Mouse (Mus musculus): ENCODE results near the gene Lrrc47. TPM values are rescaled to one million over a fixed set of nuclear protein-coding genes. Genes with fewer than 3 reads are reported as not detected.

Gene Lrrc47
- total RNA-seq, 2 experiments from 2014 or later, result 30.7 to 49.4 TPM

Other genes with a start within 250 kb of the Lrrc47 start
- 58.6 and 78.0 TPM in 2 replicates for gene A430005L14Rik, start 54.5 kb upstream of the Lrrc47 start, total RNA-seq (2014; fragmentation: Nextera tagmentation)
- gene A430005L14Rik, start 54.5 kb upstream of the Lrrc47 start, total RNA-seq (2017), result 45.1 and 62.6 TPM in 2 replicates
- 6.4 and 9.5 TPM in 2 replicates for gene Dffb, start 36.6 kb upstream of the Lrrc47 start, total RNA-seq (2014; fragmentation: Nextera tagmentation)
- gene Dffb, start 36.6 kb upstream of the Lrrc47 start, total RNA-seq (2017), result 11.8 and 15.0 TPM in 2 replicates
- 10.6 and 18.1 TPM in 2 replicates for gene Cep104, start 36.5 kb upstream of the Lrrc47 start, total RNA-seq (2014; fragmentation: Nextera tagmentation)
- 6.0 and 8.4 TPM in 2 replicates for gene Cep104, start 36.5 kb upstream of the Lrrc47 start, total RNA-seq (2017)
- gene Smim1, start 14.5 kb downstream of the Lrrc47 start, total RNA-seq (2014; fragmentation: Nextera tagmentation), result 119 and 177 TPM in 2 replicates
- gene Smim1, start 14.5 kb downstream of the Lrrc47 start, total RNA-seq (2017), result 34.2 and 58.4 TPM in 2 replicates
- not detected in 2 replicates for gene Ccdc27, start 30.9 kb downstream of the Lrrc47 start, total RNA-seq (2014; fragmentation: Nextera tagmentation)
- not detected in 2 replicates for gene Ccdc27, start 30.9 kb downstream of the Lrrc47 start, total RNA-seq (2017)
- not detected in 2 replicates for gene Trp73, start 128.5 kb downstream of the Lrrc47 start, total RNA-seq (2014; fragmentation: Nextera tagmentation)
- not detected in 2 replicates for gene Trp73, start 128.5 kb downstream of the Lrrc47 start, total RNA-seq (2017)
- 23.3 and 29.7 TPM in 2 replicates for gene Wrap73, start 130.6 kb downstream of the Lrrc47 start, total RNA-seq (2014; fragmentation: Nextera tagmentation)
- 8.9 and 10.9 TPM in 2 replicates for gene Wrap73, start 130.6 kb downstream of the Lrrc47 start, total RNA-seq (2017)
- 67.6 and 82.8 TPM in 2 replicates for gene Tprgl, start 148.9 kb downstream of the Lrrc47 start, total RNA-seq (2014; fragmentation: Nextera tagmentation)
- gene Tprgl, start 148.9 kb downstream of the Lrrc47 start, total RNA-seq (2017), result 39.9 and 49.6 TPM in 2 replicates
- 0.22 and 0.37 TPM in 2 replicates for gene Megf6, start 159.0 kb downstream of the Lrrc47 start, total RNA-seq (2014; fragmentation: Nextera tagmentation)
- gene Megf6, start 159.0 kb downstream of the Lrrc47 start, total RNA-seq (2017), result 0.38 TPM in 1 of 2 replicates, not detected in the other

All from megakaryocyte-erythroid progenitor cell, adult 5-6 weeks (primary cell).